Mouse (Mus musculus) spleen, adult 2 months (tissue): ENCODE measurements at regions not wholly inside any gene's neighbourhood (a gene's known extent, or its start where the extent isn't known, plus 50 kb on each side); places are given as distances from the start of the nearest gene placed in this dataset.

Experiments used
- CTCF ChIP-seq: fragments of 200-500 bp; IDR thresholded peaks from 2 replicates; pipeline ENCODE4 v1.5.1; 2011; ENCODE audit warnings: mild to moderate bottlenecking, inconsistent platforms; ENCODE audit not compliant: insufficient read depth, insufficient read length, insufficient replicate concordance; ENCODE audit errors: extremely low read depth
- POLR2A ChIP-seq: fragments of 200-500 bp; IDR thresholded peaks from 2 replicates; pipeline ENCODE4 v1.6.1; 2011; ENCODE audit warnings: low read depth, low read length, inconsistent platforms

DNA sequence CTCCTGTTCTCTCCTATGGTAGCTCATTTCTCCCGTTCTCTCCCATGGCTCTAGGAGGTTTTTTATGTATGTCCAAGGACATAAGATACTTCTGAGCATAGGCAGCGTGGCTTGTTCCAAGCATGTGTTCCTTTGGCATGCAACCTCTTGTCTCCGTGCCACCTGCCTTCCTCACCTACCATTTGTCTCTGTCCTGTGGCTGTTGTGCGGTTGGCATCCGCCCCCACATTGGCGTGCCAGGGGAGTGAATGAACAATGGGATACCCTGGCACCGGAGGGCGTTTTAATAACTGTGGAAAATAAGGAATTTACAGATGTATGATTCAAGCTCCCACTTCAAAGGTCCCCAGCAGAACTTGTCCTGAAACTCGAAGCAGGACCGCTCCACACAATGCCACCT is 158.1 kb downstream of the Klf5 start:
- TF ChIP-seq POLR2A (no peak), CTCF (no peak)
